ENCODE assay signal across 19 mouse cellular contexts in the genomic region with DNA sequence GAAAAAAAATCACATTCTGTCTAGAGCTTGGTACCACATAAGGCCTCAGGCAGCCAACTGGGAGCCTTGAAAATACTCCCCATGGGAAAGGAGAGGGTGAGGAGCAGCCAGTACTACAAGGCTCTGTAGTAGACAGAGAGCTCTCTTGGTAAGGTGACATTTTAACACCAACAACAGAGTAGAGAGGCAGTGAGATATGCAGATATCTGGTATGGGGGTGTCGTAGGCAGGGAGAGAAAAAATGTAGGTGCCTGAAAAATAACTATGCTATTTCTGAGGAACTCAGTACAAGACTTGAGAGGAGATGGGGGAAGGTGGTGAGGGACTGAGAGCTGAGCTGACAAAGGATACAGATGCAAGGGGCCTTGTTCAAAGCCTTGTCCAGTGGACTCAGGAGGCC.
DNase-seq lines count a peak whose midpoint lies in the region; ATAC-seq and TF ChIP-seq lines count a peak whose summit lies in the region.
"Had no signal": no experiment of that assay in that cellular context is flagged by ENCODE, and none has a peak within 500 bp of the region (broad histone marks: within the 10 kb centered on the region; RNA-seq: fewer than 3 reads in every experiment).

No protein-coding gene starts in this region.

- H3K4me3 ChIP-seq in left cerebral cortex, adult 2 months = no peak overlapping the region
- H3K4me3 ChIP-seq in liver, embryonic 11.5 days (ENCODE audit: low read depth, low read length) = no peak overlapping the region
- H3K4me3 ChIP-seq: embryonic facial prominence, embryonic 13.5 days; forebrain, embryonic 13.5 days; heart, embryonic 12.5 days; hindbrain, embryonic 10.5 days had no signal

- ATAC-seq in liver, embryonic 11.5 days (replicated peaks; ENCODE audit: low FRiP score) = no peak
- ATAC-seq: activated CD4-positive, CD25-positive, alpha-beta regulatory T cell, adult 4 months; forebrain, embryonic 13.5 days; Patski had no signal

- no peak overlapping the region for H3K9ac ChIP-seq in liver, embryonic 11.5 days (ENCODE audit: low read depth, low read length)
- H3K9ac ChIP-seq: embryonic facial prominence, embryonic 13.5 days; forebrain, embryonic 13.5 days; heart, embryonic 12.5 days; hindbrain, embryonic 14.5 days had no signal

- H3K4me2 ChIP-seq in liver, embryonic 11.5 days = no peak overlapping the region
- H3K4me2 ChIP-seq: embryonic facial prominence, embryonic 13.5 days; forebrain, embryonic 13.5 days; heart, embryonic 12.5 days; hindbrain, embryonic 14.5 days had no signal

- DNase-seq in heart, adult 11 months = peak; percentile 9
- no peak for DNase-seq in heart, adult 18-20 months
- peak; percentile 34 to 44 for DNase-seq in right cerebral cortex, adult 2 months (ENCODE audit: low spot score in 2 of 2)
- no peak for DNase-seq in right cerebral cortex, postnatal 4 days
- DNase-seq in left cerebral cortex, adult 2 months (ENCODE audit: extremely low spot score in 1 of 2, low spot score in 2 of 2) = no peak
- peak; percentile 57 for DNase-seq in telencephalon, adult 2 months (ENCODE audit: low read depth, low spot score)
- DNase-seq in liver, embryonic 11.5 days (ENCODE audit: low spot score) = no peak
- DNase-seq: adrenal gland, postnatal 14 days; cerebellum, adult 18-20 months; cerebellum, adult 9-11 months; cerebellum, postnatal 36 days had no signal

- H3K27me3 ChIP-seq in liver, embryonic 11.5 days (replicated peaks; ENCODE audit: control insufficient read depth, insufficient read depth, low read length) = no peaks in the 10 kb centered on the region
- H3K27me3 ChIP-seq: CH12.LX; embryonic facial prominence, embryonic 13.5 days; forebrain, embryonic 13.5 days; heart, embryonic 12.5 days had no signal

- intact Hi-C loops in left cerebral cortex, adult 2 months (cut with DNase I) = loop anchor here (1.0 to 5.0 kb wide), 3 partner anchors 62 to 223 kb away; no protein-coding TSS in a partner anchor

- H3K9me3 ChIP-seq in liver, embryonic 11.5 days (ENCODE audit: control insufficient read depth, low read length) = no peaks in the 10 kb centered on the region
- H3K9me3 ChIP-seq: embryonic facial prominence, embryonic 13.5 days; forebrain, embryonic 13.5 days; heart, embryonic 12.5 days; hindbrain, embryonic 10.5 days had no signal

- H3K4me1 ChIP-seq in liver, embryonic 11.5 days (replicated peaks; ENCODE audit: control insufficient read depth, insufficient read depth, low read length) = no peaks in the 10 kb centered on the region
- H3K4me1 ChIP-seq: embryonic facial prominence, embryonic 13.5 days; forebrain, embryonic 13.5 days; heart, embryonic 12.5 days; hindbrain, embryonic 10.5 days had no signal

- no peak for TF ChIP-seq CTCF in left cerebral cortex, adult 2 months (IDR thresholded peaks at IDR 0.05)

- H3K27ac ChIP-seq in left cerebral cortex, adult 2 months = 0 out of 2 replicates have a peak overlapping the region, but pooled peaks have one; percentile 24
- H3K27ac ChIP-seq in liver, embryonic 11.5 days (ENCODE audit: low read depth, low read length) = no peak overlapping the region
- H3K27ac ChIP-seq: embryonic facial prominence, embryonic 13.5 days; forebrain, embryonic 13.5 days; hindbrain, embryonic 10.5 days; hindbrain, embryonic 14.5 days had no signal

- no peaks in the 10 kb centered on the region for H3K36me3 ChIP-seq in liver, embryonic 11.5 days (ENCODE audit: control insufficient read depth, insufficient read depth, low read length)
- H3K36me3 ChIP-seq: embryonic facial prominence, embryonic 13.5 days; heart, embryonic 12.5 days; hindbrain, embryonic 10.5 days had no signal

- 89% methylated on average over 1 of the region's 1 CpGs for WGBS in liver, embryonic 11.5 days

Comparison
In these comparisons a context has a peak if more than half of its experiments do, and no peak if none do; other contexts are left out.
1. DNase-seq: peak in heart, adult 11 months (single experiment), right cerebral cortex, adult 2 months (2 of 2) and telencephalon, adult 2 months (single experiment); none in heart, adult 18-20 months (0 of 2), right cerebral cortex, postnatal 4 days (single experiment), left cerebral cortex, adult 2 months (0 of 2) and liver, embryonic 11.5 days (single experiment).